Mouse (Mus musculus) hindbrain, embryonic 12.5 days (tissue): ENCODE data around the gene Tox3. TPM values are rescaled to one million over a fixed set of nuclear protein-coding genes. Genes with fewer than 3 reads are reported as not detected.
A peak's percentile ranks its signal among the peaks of the same experiment; 100 is the strongest.

ENCODE experiments used
- ATAC-seq: fragments of 200-750 bp; cut with Nextera tagmentation; 2 replicates; pipeline ENCODE4 v1.8.0; 2017; ENCODE audit warnings: moderate TSS enrichment; ENCODE audit not compliant: low FRiP score
- H3K27ac ChIP-seq: fragments of 300-500 bp; sonication (generic); 2 replicates; pipeline ENCODE4 v1.5.1; 2016; ENCODE audit warnings: mild to moderate bottlenecking
- H3K27me3 ChIP-seq: fragments of 300-500 bp; sonication (generic); 2 replicates; pipeline ENCODE4 v1.6.1; 2016; ENCODE audit warnings: mild to moderate bottlenecking
- H3K36me3 ChIP-seq: fragments of 300-500 bp; sonication (generic); 2 replicates; pipeline ENCODE4 v1.6.1; 2016; ENCODE audit warnings: mild to moderate bottlenecking
- H3K4me1 ChIP-seq: fragments of 300-500 bp; sonication (generic); 2 replicates; pipeline ENCODE4 v1.6.1; 2016
- H3K4me2 ChIP-seq: fragments of 300-500 bp; sonication (generic); replicated peaks from 2 replicates; pipeline ENCODE4 v1.6.1; 2016; ENCODE audit warnings: mild to moderate bottlenecking
- H3K4me3 ChIP-seq: fragments of 300-500 bp; sonication (generic); 2 replicates; pipeline ENCODE4 v1.5.1; 2016; ENCODE audit warnings: mild to moderate bottlenecking
- H3K9ac ChIP-seq: fragments of 300-500 bp; sonication (generic); 2 replicates; pipeline ENCODE4 v1.6.1; 2016; ENCODE audit warnings: mild to moderate bottlenecking, moderate library complexity
- H3K9me3 ChIP-seq: fragments of 300-500 bp; sonication (generic); replicated peaks from 2 replicates; pipeline ENCODE4 v1.6.1; 2016; ENCODE audit warnings: mild to moderate bottlenecking
- WGBS: fragments of 180-500 bp; shearing (Covaris S2); methylation state at CpG from one replicate; pipeline ENCODE4 v1.1.7; 2016; 5-methylcytosine and 5-hydroxymethylcytosine counted together
- polyA plus RNA-seq: library from polyadenylated mRNA; unstranded; fragments of >200 nt; fragmentation: Nextera tagmentation; extraction: Ambion mirVana; gene quantifications from 2 replicates; pipeline ENCODE4 v1.2.1, GENCODE M21; 2016

Tox3 gene
- polyA plus RNA-seq, 1 experiment from 2014 or later = 44.9 TPM

DNA sequence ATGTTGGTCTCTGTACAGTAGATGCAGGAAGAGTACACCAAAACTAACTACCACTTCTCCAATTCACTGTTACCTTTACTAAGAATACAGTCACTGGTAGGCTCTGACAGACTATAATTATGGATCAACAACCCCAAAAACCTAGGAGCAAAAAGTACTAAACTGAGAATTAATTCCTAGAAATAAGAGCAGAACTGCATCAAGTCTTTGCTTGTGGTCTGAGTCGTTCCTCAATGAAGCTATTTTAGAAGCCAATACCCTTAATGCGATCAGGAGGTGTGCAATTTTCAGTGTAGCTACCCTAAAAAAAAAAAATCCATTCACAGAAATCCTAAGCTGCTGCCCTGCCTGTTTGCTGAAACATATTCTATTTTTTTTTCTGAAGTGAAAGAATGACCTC is 4.8 kb upstream of the Tox3 start:
- H3K36me3 ChIP-seq = no peaks in the 10 kb centered on the region
- H3K9ac ChIP-seq = no peak overlapping the region
- peaks cover 26% of the 10 kb centered on the region for H3K4me1 ChIP-seq
- H3K27ac ChIP-seq = no peak overlapping the region
- H3K9me3 ChIP-seq = no peaks in the 10 kb centered on the region
- ATAC-seq = no peak
- no peaks in the 10 kb centered on the region for H3K27me3 ChIP-seq
- H3K4me2 ChIP-seq = no peak overlapping the region
- no peak overlapping the region for H3K4me3 ChIP-seq
- 59% methylated on average over 2 of the region's 2 CpGs for WGBS

DNA sequence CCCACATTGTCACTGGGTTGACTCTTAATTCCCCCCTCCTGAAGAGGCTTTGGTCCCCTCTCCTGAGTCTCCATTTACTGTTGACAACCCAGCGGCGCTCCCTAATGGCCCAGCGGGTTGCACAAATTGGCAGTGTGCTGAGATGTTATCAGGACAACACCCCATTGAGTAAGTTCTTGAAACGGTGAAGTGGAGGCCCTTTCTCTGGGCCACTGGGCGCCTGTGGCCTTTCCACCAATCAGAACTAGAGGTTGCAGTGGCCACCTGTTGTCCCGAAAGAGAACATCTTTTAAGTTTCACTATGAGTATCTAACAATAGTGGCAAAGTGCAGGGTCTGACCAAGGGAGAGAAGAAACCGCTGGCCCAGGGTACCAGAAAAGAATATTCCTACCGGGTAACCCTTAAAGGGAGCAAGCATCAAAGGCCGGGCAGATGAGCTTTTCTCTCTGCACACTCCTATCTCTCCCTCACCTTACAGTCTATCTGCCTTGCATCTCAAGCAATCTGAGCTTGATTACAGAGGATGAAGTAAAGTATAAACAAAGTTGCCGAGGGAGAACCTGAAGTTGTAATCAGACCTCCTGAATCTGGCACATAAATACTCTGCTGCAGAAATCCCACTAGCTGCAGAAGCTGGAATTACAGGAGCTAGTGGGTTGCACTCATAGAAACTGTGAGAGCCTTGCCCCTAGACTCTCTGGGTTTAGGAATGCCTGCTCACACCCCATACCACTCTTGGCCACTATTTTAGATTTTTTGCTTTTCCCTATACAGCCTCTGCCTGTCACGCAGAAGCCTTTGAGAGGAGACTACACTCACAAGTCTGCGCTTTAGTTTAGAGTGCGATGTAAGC is 1.8 kb upstream of the Tox3 start:
- H3K27ac ChIP-seq = no peak overlapping the region
- WGBS = 20% methylated on average over 13 of the region's 13 CpGs
- H3K27me3 ChIP-seq = no peaks in the 10 kb centered on the region
- no peaks in the 10 kb centered on the region for H3K9me3 ChIP-seq
- H3K4me3 ChIP-seq = no peak overlapping the region
- H3K9ac ChIP-seq = no peak overlapping the region
- peaks cover 37% of the 10 kb centered on the region for H3K4me1 ChIP-seq
- ATAC-seq = no peak
- no peak overlapping the region for H3K4me2 ChIP-seq
- H3K36me3 ChIP-seq = no peaks in the 10 kb centered on the region

DNA sequence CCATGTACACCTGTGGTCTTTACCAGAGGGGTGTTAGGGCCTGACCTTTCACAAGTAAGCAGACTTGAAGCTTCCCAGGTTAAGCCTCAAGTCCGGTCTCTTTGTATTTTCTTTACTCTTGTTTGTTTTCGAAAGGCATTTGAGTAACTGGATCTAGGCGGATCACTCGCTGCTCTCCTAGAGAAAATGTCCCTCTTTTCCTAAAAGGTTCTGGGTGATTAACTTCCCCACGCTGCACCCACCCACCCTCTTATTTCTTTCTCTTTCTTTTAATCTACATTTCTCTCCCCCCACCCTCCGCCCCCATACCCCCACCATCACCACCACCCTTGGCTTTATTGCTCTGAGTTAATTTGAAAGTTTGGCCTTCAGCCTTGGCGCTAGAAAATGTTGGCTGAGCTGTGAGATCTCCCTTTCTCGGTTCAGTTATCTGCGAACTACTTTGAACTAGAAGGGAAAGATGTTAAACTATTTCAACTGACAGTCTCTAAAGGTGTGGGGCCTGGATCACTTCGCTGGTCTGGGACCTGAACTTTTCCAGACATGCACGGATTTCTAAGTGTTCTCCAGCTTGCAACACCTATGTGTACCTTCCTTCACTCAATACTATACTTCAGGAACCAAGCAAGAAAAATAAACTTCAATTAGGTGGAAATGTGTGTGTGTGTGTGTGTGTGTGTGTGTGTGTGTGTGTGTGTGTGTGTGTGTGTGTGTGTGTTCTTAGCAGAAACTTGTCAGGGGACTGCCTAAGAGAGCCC is 962 bp upstream of the Tox3 start:
- Histone ChIP-seq H3K9me3 (no peaks in the 10 kb centered on the region), H3K27ac (peak overlapping the region; percentile 98), H3K36me3 (no peaks in the 10 kb centered on the region), H3K4me3 (peak overlapping the region; percentile 91), H3K27me3 (no peaks in the 10 kb centered on the region), H3K4me2 (peak overlapping the region; percentile 75), H3K9ac (peak overlapping the region; percentile 99), H3K4me1 (peaks cover 35% of the 10 kb centered on the region)
- no peak for ATAC-seq
- WGBS = 15% methylated on average over 11 of the region's 11 CpGs

DNA sequence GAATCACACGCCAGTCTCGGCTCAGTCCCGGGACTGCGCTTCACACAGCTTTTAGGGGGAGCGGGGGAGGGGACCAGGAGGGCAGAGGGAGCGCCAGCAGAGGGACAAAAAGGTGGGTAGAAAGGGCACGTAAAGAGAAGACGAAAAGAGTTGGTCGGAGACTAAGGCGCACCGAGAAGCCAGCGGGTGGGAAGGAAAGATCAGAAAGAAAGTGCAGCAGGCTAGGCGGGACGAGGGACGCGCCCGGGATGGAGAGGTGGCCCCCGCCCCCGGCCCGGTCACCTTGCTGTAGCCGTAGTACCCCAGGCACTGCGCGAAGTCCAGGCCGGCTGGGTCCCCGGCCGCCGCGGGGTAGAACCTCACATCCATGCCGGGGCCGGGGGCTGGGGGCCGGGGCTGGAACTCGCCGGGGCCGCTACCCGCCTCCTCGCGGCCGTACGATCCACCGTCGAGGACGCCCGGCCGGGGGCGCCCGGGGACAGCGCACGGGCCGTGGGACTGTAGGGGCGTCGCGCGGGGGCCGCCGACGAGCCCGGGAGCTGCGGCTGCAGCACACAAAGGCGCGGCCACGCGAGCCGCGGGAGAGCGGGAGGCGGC is 464 bp downstream of the Tox3 start:
- no peaks in the 10 kb centered on the region for H3K27me3 ChIP-seq
- ATAC-seq = peak; percentile 63
- peaks cover 35% of the 10 kb centered on the region for H3K4me1 ChIP-seq
- H3K4me3 ChIP-seq = peak overlapping the region; percentile 91
- H3K9ac ChIP-seq = peak overlapping the region; percentile 99
- peak overlapping the region; percentile 98 for H3K27ac ChIP-seq
- H3K36me3 ChIP-seq = no peaks in the 10 kb centered on the region
- H3K9me3 ChIP-seq = no peaks in the 10 kb centered on the region
- 1% methylated on average over 57 of the region's 66 CpGs for WGBS
- H3K4me2 ChIP-seq = peak overlapping the region; percentile 75

DNA sequence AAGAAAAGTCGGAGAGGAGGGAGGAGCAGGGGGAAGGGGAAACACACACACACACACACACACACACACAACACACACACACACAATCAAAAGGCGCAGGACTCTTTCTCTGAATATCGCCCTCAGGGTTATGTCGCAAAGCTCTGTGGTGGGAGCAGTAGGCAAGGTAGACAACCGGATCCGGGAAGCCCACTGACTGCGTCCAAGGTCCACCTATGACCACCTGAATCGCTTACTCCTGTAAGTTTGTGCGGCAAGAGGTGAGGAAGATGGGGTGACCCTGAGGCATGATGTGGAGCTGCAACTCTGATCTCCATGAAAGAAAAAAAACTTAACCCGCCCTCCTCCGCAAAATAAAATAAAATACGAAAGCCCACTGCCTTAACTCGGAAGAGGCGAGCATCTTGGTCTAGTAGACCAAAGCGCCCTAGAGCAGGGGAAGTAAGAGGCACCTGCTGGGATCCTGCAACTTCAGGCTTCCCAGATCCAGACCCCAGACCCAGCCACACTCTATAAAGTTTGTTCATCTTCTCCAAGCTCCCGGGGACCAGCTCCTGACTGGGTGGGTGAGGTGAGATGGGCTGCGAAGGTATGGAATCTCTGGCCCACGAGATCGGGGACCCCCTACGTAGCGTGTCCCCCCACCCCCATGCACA is 1.1 kb downstream of the Tox3 start:
- no peaks in the 10 kb centered on the region for H3K36me3 ChIP-seq
- 1% methylated on average over 21 of the region's 21 CpGs for WGBS
- H3K4me1 ChIP-seq = peaks cover 35% of the 10 kb centered on the region
- peak overlapping the region; percentile 91 for H3K4me3 ChIP-seq
- peak overlapping the region; percentile 98 for H3K27ac ChIP-seq
- peak overlapping the region; percentile 99 for H3K9ac ChIP-seq
- ATAC-seq = 0 out of 2 replicates have a peak, but pooled peaks have one; percentile 11
- H3K4me2 ChIP-seq = peak overlapping the region; percentile 75
- H3K27me3 ChIP-seq = no peaks in the 10 kb centered on the region
- no peaks in the 10 kb centered on the region for H3K9me3 ChIP-seq

DNA sequence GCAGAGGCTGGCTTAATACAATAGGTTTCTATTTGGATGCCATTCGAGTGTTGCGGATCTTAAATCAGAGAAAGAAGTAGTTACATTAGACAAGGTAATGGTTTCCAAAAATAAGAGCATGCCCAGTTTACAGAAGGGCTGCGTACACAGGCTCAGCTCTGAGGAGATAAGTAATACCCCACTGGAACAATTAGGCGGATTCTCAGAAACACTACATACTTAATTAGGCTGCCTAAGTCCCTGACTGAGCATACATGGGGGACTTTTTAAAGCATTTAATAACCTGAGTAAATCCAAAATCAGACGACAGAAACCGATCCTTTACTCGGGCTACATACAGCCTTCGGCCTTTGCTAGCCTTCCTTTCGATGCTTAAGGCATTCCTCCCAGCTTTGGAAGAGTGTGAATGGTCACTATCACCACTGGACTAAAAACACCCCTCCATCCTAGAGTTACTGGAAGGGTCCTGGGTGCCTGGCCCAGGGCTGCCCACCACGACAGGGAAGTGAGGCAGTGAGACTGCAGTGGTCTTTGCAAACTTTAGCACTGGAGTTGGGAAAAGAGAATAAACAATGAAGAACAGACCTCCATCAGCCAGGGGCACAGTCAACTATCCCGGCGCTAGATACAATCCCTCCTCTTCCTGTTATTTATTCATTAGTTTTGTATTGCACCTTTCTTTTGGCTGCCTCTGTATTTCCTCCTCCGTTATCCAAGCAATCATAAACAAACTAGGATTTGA is 1.8 kb downstream of the Tox3 start:
- H3K27ac ChIP-seq = peak overlapping the region; percentile 98
- peaks cover 35% of the 10 kb centered on the region for H3K4me1 ChIP-seq
- peak overlapping the region; percentile 75 for H3K4me2 ChIP-seq
- no peaks in the 10 kb centered on the region for H3K27me3 ChIP-seq
- peak overlapping the region; percentile 91 for H3K4me3 ChIP-seq
- 22% methylated on average over 13 of the region's 13 CpGs for WGBS
- no peaks in the 10 kb centered on the region for H3K36me3 ChIP-seq
- no peaks in the 10 kb centered on the region for H3K9me3 ChIP-seq
- no peak for ATAC-seq
- peak overlapping the region; percentile 99 for H3K9ac ChIP-seq

DNA sequence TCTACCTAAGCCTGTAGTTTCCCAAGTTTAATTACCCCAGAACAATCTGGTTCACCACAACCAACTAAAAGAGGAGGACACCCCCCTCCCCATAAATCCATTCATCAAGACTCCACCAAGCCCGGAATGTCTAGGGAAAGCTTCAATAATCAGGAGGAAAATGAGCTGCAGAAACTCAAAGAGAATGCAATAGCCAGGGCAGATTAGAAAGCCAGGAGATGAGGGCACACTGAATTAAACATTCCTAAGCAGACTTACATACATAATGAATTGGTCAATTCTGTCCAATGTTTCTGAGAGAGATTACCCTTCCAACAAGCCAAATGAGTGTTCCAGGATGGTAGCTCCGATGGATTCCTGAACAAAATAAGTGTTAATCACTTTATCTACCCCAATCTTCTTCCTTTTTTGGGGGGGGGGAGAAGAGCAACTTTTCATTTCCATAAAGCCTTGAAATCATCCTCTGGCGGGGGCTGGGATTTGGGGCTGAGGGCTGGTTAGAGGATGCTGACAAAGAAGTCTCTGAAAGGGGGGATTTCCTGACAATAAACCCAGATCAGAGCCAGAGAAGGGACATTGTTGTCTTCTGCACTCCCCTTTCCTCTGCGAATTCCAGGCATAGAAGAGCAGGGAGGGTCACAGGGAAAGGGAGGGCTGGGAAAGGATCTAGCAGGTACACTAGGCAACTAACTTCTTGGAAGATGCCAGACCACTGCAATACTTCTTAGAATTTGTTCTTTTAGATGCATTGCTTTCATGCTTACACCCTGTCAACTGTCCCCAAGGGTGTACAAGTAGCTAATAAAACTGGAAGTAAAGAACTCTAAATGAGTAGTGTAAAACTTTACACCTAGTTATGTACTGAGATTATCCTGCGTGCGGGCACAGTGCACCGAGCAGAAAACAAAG is 17.5 kb downstream of the Tox3 start:
- H3K36me3 ChIP-seq = peaks cover 18% of the 10 kb centered on the region
- H3K4me3 ChIP-seq = no peak overlapping the region
- no peaks in the 10 kb centered on the region for H3K9me3 ChIP-seq
- no peak for ATAC-seq
- 67% methylated on average over 7 of the region's 7 CpGs for WGBS
- H3K9ac ChIP-seq = no peak overlapping the region
- H3K27me3 ChIP-seq = no peaks in the 10 kb centered on the region
- H3K4me1 ChIP-seq = peaks cover 12% of the 10 kb centered on the region
- H3K27ac ChIP-seq = no peak overlapping the region; the same call in 1 of the 2 replicates
- no peak overlapping the region for H3K4me2 ChIP-seq

DNA sequence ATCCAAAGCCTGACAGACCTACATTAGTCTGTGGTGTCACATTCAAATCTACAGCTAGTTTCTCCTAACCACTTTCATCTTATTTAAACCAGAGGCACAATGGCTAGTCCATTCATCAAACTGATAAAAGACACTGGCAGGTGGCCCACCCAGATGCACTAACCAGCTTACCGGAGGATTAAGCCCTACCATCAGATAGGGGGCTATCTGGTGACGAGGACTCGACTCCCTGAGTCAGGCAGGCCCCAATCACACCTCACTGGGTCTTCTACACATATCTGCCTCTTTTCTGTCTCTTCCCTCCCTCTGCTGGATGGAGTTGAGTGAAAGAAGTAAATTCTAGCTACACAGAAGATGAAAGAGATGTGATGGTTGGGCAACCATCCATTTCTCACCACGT is 24.3 kb downstream of the Tox3 start:
- WGBS = 25% methylated on average over 4 of the region's 4 CpGs
- 0 out of 2 replicates have a peak overlapping the region, but pooled peaks have one; percentile 17 for H3K27ac ChIP-seq
- H3K4me2 ChIP-seq = no peak overlapping the region
- H3K4me1 ChIP-seq = peaks cover 26% of the 10 kb centered on the region
- H3K36me3 ChIP-seq = peaks cover 6% of the 10 kb centered on the region; the same call in 1 of the 2 replicates
- H3K27me3 ChIP-seq = no peaks in the 10 kb centered on the region
- no peak overlapping the region for H3K4me3 ChIP-seq
- H3K9ac ChIP-seq = no peak overlapping the region
- ATAC-seq = no peak
- no peaks in the 10 kb centered on the region for H3K9me3 ChIP-seq

DNA sequence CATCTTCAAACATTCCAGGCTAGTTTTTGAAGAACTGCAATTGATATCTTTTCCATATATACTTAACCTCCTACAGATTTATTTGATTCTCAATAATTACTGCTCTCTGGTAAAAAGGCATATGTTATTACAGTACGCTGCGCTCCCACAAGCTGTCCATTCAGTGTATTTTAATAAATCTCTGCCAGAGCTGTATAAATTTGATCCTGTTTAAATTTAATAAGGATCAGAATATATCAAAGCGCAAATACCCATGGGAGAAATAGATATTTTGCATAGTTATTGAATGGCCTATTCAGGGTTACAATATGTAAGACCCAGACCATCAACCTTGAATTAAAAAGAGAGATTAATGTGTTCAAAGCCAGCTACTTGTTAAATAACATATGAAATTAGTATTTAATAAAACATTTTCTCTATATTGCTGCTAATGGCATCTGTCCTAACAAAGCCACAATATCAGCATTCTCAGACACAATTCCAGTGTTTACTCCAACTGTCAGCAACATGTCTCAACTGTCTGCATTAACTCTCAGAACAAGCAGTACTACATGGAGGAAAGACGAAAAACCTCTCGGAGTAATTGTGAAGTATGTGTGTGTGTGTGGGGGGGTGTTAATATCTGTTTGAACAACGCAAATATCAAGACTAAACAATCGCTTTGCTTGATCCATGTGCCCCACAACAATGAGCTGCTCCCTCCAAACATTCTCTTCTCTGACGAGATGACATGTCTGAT is 25.3 kb downstream of the Tox3 start:
- H3K36me3 ChIP-seq = peaks cover 9% of the 10 kb centered on the region
- H3K27me3 ChIP-seq = no peaks in the 10 kb centered on the region
- no peaks in the 10 kb centered on the region for H3K9me3 ChIP-seq
- H3K4me3 ChIP-seq = no peak overlapping the region
- peaks cover 26% of the 10 kb centered on the region for H3K4me1 ChIP-seq
- ATAC-seq = no peak
- no peak overlapping the region for H3K9ac ChIP-seq
- H3K27ac ChIP-seq = 0 out of 2 replicates have a peak overlapping the region, but pooled peaks have one; percentile 6
- 67% methylated on average over 8 of the region's 8 CpGs for WGBS
- no peak overlapping the region for H3K4me2 ChIP-seq

DNA sequence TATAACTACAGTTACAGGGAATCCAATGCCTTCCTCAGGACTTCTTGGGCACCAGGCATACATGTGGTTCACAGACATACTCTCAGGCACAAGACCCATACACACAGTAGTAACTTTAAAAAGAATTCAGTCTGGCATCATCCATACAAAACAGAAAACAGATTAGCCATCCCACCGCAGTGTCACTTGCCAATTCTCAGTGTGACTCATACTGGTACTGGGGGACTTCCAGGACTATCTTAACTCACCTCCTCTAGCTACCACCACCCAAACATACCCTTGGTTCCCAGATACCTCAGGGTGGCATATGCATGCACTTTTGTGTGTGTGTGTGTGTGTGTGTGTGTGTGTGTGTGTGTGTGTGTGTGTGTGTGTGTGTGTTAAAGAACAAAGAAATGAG is 26.9 kb downstream of the Tox3 start:
- Histone ChIP-seq H3K9me3 (no peaks in the 10 kb centered on the region), H3K4me1 (peaks cover 26% of the 10 kb centered on the region), H3K9ac (no peak overlapping the region), H3K27me3 (no peaks in the 10 kb centered on the region), H3K36me3 (peaks cover 3% of the 10 kb centered on the region), H3K4me2 (no peak overlapping the region), H3K4me3 (no peak overlapping the region), H3K27ac (no peak overlapping the region)
- no peak for ATAC-seq
- WGBS = 92% methylated on average over 1 of the region's 1 CpGs
